Mouse (Mus musculus): Measurements from ENCODE around the gene Gm20388. TPM values are rescaled to one million over a fixed set of nuclear protein-coding genes. Genes with fewer than 3 reads are reported as not detected.

Gm20388 gene
- polyA plus RNA-seq, 1 experiment from 2014 or later, result not detected

DNA sequence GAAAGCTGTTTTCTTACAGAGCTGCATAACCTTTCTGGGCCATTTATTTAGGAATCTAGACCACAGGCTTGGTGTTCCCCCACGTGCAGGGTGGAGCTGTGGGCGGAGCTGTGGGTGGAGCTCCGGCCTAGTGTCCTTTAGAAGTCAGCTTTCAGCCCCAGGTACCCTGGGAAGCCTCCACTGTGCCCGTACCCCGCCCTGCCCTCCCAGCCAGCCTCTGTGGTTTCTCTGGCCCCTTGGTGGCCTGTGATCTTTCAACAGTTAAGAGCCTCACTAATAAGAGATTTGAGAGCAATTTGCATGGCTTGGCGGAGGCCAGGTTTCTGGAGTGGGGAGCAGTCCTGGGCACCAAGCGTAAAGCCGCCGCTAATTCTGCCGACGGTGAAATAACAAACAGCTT lies 979.4 kb downstream of the Gm20388 start:
- no peak overlapping the region for H3K27ac ChIP-seq (ENCODE audit: low read depth, low read length)
- DNase-seq (ENCODE audit: low spot score, missing footprints), result peak; percentile 87
- WGBS, result 2% methylated on average over 11 of the region's 11 CpGs

DNA sequence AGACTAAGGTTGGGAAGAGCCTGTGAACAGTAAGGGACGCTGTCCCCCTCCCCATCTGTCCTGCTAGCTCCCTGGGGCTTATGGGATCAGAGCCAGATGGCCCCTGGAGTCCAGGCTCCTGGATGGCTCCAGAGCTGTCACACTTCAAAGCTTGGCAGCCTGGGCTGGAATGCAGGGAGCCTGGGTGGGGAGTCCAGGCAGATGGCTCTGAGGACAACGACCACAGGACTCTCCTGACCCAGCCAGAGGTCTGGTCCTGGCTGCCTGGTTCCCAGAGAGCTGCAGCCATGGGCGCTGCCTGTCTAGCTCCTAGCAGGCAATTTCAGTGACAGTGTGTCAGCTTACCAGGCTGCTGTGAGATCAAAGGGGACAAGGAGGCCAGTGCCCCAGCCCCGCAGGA lies 984.4 kb downstream of the Gm20388 start:
- Histone ChIP-seq H3K4me3 (ENCODE audit: low read depth, low read length) (no peak overlapping the region), H3K9me3 (ENCODE audit: control insufficient read depth, low read length) (no peaks in the 10 kb centered on the region), H3K27ac (ENCODE audit: low read depth, low read length) (no peak overlapping the region), H3K27me3 (ENCODE audit: control insufficient read depth, insufficient read depth, low read length) (peaks cover 48% of the 10 kb centered on the region), H3K4me1 (ENCODE audit: control insufficient read depth, insufficient read depth, low read length) (peaks cover 20% of the 10 kb centered on the region), H3K9ac (ENCODE audit: low read length) (no peak overlapping the region), H3K4me2 (no peak overlapping the region), H3K36me3 (ENCODE audit: control insufficient read depth, insufficient read depth, low read length) (no peaks in the 10 kb centered on the region)
- 4% methylated on average over 4 of the region's 4 CpGs for WGBS
- ATAC-seq (ENCODE audit: low FRiP score) (no peak), DNase-seq (ENCODE audit: low spot score, missing footprints) (no peak)

More for the DNA sequence above, 979.4 kb downstream of the Gm20388 start:
- Histone ChIP-seq H3K27me3 (ENCODE audit: control insufficient read depth, insufficient read depth, low read length) (peaks cover 89% of the 10 kb centered on the region), H3K9ac (ENCODE audit: low read length) (no peak overlapping the region), H3K4me1 (ENCODE audit: control insufficient read depth, insufficient read depth, low read length) (peaks cover 10% of the 10 kb centered on the region), H3K4me2 (peak overlapping the region; percentile 20; the same call in 1 of the 2 replicates), H3K4me3 (ENCODE audit: low read depth, low read length) (no peak overlapping the region), H3K9me3 (ENCODE audit: control insufficient read depth, low read length) (no peaks in the 10 kb centered on the region), H3K36me3 (ENCODE audit: control insufficient read depth, insufficient read depth, low read length) (no peaks in the 10 kb centered on the region; the same call in 1 of the 2 replicates)
- ATAC-seq (ENCODE audit: low FRiP score), result no peak

DNA sequence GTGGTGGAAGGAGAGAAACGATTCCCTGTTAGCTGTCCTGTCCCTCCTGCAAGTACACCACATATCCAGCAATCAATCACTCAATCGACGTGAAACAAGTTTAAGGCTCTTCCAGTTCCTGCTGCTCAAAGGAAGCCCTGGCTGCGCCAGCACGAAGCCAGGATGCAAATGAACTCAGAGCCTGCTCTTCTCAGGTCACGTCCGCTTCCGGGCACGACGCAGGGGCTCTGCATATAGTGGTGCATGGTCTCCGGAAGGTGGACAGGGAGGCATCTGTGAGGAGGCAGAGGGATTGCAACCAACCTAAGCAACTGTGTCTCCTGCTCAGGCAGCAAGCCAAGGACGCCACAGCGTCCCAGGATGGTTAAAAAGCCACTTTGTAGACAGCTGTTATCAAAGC lies 985.0 kb downstream of the Gm20388 start:
- peaks cover 17% of the 10 kb centered on the region for H3K4me1 ChIP-seq (ENCODE audit: control insufficient read depth, insufficient read depth, low read length)
- no peaks in the 10 kb centered on the region for H3K36me3 ChIP-seq (ENCODE audit: control insufficient read depth, insufficient read depth, low read length)
- H3K27ac ChIP-seq (ENCODE audit: low read depth, low read length), result no peak overlapping the region
- ATAC-seq (ENCODE audit: low FRiP score) (0 out of 2 replicates have a peak, but pooled peaks have one; percentile 61), DNase-seq (ENCODE audit: low spot score, missing footprints) (peak; percentile 91)
- H3K4me3 ChIP-seq (ENCODE audit: low read depth, low read length), result peak overlapping the region; percentile 19
- peak overlapping the region; percentile 0; the same call in 1 of the 2 replicates for H3K9ac ChIP-seq (ENCODE audit: low read length)
- H3K27me3 ChIP-seq (ENCODE audit: control insufficient read depth, insufficient read depth, low read length), result peaks cover 44% of the 10 kb centered on the region
- 2% methylated on average over 13 of the region's 13 CpGs for WGBS
- peak overlapping the region; percentile 46 for H3K4me2 ChIP-seq
- no peaks in the 10 kb centered on the region for H3K9me3 ChIP-seq (ENCODE audit: control insufficient read depth, low read length)

DNA sequence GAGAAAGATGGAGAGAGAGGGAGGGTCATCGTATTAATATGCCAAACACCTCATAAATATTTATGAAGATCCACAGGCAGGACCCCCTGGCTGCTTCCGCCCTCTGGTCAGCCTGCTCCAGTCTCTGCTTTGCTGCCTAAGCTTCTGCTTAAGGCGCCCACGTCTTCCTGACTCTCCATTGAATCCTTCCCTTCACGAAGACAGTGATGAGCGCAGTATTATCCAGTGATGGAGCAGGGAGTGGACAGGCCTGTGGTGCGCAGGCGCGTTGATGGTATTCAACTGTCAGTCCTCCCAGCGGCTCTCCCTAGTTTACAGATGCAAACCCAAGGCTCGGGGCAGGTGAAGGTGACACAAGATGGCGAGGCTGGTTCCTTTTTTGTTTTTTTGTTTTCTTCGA lies 985.6 kb downstream of the Gm20388 start:
- Histone ChIP-seq H3K27me3 (ENCODE audit: control insufficient read depth, insufficient read depth, low read length) (peaks cover 41% of the 10 kb centered on the region), H3K9ac (ENCODE audit: low read length) (no peak overlapping the region), H3K4me3 (ENCODE audit: low read depth, low read length) (peak overlapping the region; percentile 19), H3K27ac (ENCODE audit: low read depth, low read length) (no peak overlapping the region), H3K9me3 (ENCODE audit: control insufficient read depth, low read length) (no peaks in the 10 kb centered on the region), H3K4me2 (peak overlapping the region; percentile 46), H3K36me3 (ENCODE audit: control insufficient read depth, insufficient read depth, low read length) (no peaks in the 10 kb centered on the region), H3K4me1 (ENCODE audit: control insufficient read depth, insufficient read depth, low read length) (peaks cover 17% of the 10 kb centered on the region)
- ATAC-seq (ENCODE audit: low FRiP score), result peak; percentile 48; the same call in 1 of the 2 replicates
- WGBS, result 27% methylated on average over 13 of the region's 13 CpGs
- no peak for DNase-seq (ENCODE audit: low spot score, missing footprints)

DNA sequence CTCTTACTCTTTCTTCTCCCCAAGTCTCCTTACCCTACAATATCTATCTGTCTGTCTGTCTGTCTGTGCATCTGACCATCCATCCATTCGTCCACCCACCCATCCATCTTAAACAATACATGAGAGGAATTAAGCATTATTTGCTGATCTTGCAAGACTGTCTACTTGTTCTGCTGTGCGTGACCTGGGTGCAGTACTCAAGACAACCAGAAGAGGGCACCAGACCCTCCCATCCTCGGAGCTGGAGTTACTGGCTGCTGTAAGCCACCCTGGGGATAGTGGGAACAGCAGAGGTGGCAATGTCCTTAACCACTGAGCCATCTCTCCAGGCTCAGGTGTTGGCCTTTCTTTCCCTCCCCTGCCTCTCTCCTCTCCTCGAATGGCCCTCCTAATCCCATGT lies 987.4 kb downstream of the Gm20388 start:
- ATAC-seq (ENCODE audit: low FRiP score) (no peak), DNase-seq (ENCODE audit: low spot score, missing footprints) (no peak)
- no peak overlapping the region for H3K4me2 ChIP-seq
- peaks cover 26% of the 10 kb centered on the region for H3K27me3 ChIP-seq (ENCODE audit: control insufficient read depth, insufficient read depth, low read length)
- no peak overlapping the region for H3K9ac ChIP-seq (ENCODE audit: low read length)
- H3K36me3 ChIP-seq (ENCODE audit: control insufficient read depth, insufficient read depth, low read length), result no peaks in the 10 kb centered on the region
- H3K27ac ChIP-seq (ENCODE audit: low read depth, low read length), result no peak overlapping the region
- H3K4me3 ChIP-seq (ENCODE audit: low read depth, low read length), result no peak overlapping the region
- 54% methylated on average over 4 of the region's 4 CpGs for WGBS
- H3K4me1 ChIP-seq (ENCODE audit: control insufficient read depth, insufficient read depth, low read length), result peaks cover 17% of the 10 kb centered on the region
- H3K9me3 ChIP-seq (ENCODE audit: control insufficient read depth, low read length), result no peaks in the 10 kb centered on the region

DNA sequence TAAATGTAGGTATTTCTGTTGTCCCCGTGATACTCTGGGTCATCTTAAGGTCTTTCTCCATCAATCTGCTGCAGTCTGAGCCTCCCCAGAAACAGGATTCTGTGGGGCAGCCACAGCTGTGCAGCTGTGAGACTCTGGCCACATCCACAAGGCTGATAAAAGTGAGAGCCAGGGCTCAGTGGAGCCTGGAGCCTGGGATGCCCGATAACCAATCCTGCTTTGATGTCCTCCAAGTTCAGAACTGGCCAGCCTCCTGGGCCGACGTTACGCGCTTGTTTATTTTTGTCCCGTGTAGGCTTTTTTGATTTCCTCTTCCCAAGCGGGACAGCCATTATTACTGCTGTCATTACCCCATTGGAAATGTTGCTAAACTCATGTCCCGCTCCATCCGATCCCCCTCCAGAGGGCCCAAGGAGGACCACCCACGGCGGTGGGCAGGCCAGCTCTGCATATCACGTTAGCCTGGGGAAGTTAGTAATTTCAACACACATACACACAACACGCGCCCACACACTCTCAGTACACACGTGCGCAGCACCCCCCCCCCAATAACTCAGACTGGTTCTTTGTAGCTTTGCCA lies 988.3 kb downstream of the Gm20388 start:
- ATAC-seq (ENCODE audit: low FRiP score) (no peak), DNase-seq (ENCODE audit: low spot score, missing footprints) (no peak)
- H3K27ac ChIP-seq (ENCODE audit: low read depth, low read length), result no peak overlapping the region
- no peak overlapping the region for H3K9ac ChIP-seq (ENCODE audit: low read length)
- peaks cover 17% of the 10 kb centered on the region for H3K27me3 ChIP-seq (ENCODE audit: control insufficient read depth, insufficient read depth, low read length)
- H3K4me2 ChIP-seq, result no peak overlapping the region
- no peak overlapping the region for H3K4me3 ChIP-seq (ENCODE audit: low read depth, low read length)
- H3K4me1 ChIP-seq (ENCODE audit: control insufficient read depth, insufficient read depth, low read length), result peaks cover 17% of the 10 kb centered on the region
- H3K9me3 ChIP-seq (ENCODE audit: control insufficient read depth, low read length), result no peaks in the 10 kb centered on the region
- WGBS, result 77% methylated on average over 17 of the region's 17 CpGs
- no peaks in the 10 kb centered on the region for H3K36me3 ChIP-seq (ENCODE audit: control insufficient read depth, insufficient read depth, low read length)

DNA sequence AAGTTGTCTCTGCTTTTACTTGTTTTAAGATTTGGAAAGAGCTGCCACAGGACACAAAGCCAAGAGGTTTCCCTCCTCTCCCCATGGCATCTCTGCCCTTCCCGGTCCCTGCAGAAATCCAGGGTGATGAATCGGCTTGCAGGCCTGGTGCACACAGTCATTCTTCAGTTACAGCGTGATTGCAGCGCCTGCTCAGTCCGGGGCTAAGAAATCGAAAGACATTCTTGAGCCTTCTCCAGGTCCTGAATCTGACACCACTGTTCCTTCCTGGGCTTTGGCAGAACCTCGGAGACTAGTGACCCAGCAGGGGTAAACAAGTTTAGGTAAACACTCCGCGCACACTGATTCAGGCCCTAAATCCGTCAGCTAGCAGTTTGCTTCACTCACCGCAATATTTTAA lies 991.7 kb downstream of the Gm20388 start:
- H3K4me2 ChIP-seq, result no peak overlapping the region
- H3K27me3 ChIP-seq (ENCODE audit: control insufficient read depth, insufficient read depth, low read length), result no peaks in the 10 kb centered on the region
- 35% methylated on average over 11 of the region's 11 CpGs for WGBS
- no peaks in the 10 kb centered on the region for H3K4me1 ChIP-seq (ENCODE audit: control insufficient read depth, insufficient read depth, low read length)
- H3K36me3 ChIP-seq (ENCODE audit: control insufficient read depth, insufficient read depth, low read length), result no peaks in the 10 kb centered on the region
- no peaks in the 10 kb centered on the region for H3K9me3 ChIP-seq (ENCODE audit: control insufficient read depth, low read length)
- ATAC-seq (ENCODE audit: low FRiP score) (no peak), DNase-seq (ENCODE audit: low spot score, missing footprints) (no peak)
- no peak overlapping the region for H3K9ac ChIP-seq (ENCODE audit: low read length)
- no peak overlapping the region for H3K4me3 ChIP-seq (ENCODE audit: low read depth, low read length)
- H3K27ac ChIP-seq (ENCODE audit: low read depth, low read length), result no peak overlapping the region

DNA sequence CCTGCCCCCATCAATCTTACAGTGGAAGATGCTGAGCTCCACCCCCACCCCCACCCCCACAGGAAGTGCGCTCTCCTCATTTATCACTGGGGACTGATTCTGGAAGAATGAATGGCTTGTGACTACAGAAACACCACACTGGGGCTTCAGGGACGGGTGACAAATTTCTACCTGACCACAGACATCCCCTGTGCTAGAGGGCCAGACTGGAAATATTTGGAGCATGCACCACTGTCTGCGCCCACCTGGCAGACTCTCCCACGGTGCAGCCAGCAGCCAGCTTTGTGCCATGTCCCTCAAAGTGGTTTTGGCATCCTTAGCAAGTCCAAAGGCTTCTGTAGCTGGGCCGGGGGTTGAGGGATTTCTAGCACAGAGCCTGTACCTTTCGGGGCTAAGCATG lies 997.0 kb downstream of the Gm20388 start:
- H3K4me1 ChIP-seq (ENCODE audit: control insufficient read depth, insufficient read depth, low read length), result no peaks in the 10 kb centered on the region
- no peaks in the 10 kb centered on the region for H3K36me3 ChIP-seq (ENCODE audit: control insufficient read depth, insufficient read depth, low read length)
- no peaks in the 10 kb centered on the region for H3K9me3 ChIP-seq (ENCODE audit: control insufficient read depth, low read length)
- H3K4me3 ChIP-seq (ENCODE audit: low read depth, low read length), result no peak overlapping the region
- no peak for DNase-seq (ENCODE audit: low spot score, missing footprints)
- H3K4me2 ChIP-seq, result no peak overlapping the region
- no peaks in the 10 kb centered on the region for H3K27me3 ChIP-seq (ENCODE audit: control insufficient read depth, insufficient read depth, low read length)
- no peak for ATAC-seq (ENCODE audit: low FRiP score)
- no peak overlapping the region for H3K9ac ChIP-seq (ENCODE audit: low read length)
- 70% methylated on average over 6 of the region's 6 CpGs for WGBS
- H3K27ac ChIP-seq (ENCODE audit: low read depth, low read length), result no peak overlapping the region

DNA sequence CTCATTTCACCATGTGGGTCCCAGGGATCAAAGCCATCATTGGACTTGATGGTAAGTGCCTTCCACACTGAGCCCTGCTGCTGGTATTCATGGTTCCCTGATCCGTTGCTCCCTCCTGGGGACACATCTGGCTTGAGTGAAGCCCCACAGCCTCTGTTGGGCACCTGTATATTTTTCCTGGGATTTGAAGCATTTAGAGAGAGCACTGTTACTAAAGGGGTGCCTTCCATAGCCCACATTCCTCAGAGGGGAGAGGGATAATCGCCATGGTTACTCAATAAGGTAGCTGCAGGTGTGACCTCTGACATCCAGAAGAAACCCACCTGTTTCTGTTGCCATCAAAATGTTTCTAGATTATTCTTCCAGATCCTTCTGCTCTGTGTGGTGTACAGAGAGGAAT lies 1000.3 kb downstream of the Gm20388 start:
- no peak overlapping the region for H3K4me2 ChIP-seq
- H3K36me3 ChIP-seq (ENCODE audit: control insufficient read depth, insufficient read depth, low read length), result no peaks in the 10 kb centered on the region
- no peaks in the 10 kb centered on the region for H3K9me3 ChIP-seq (ENCODE audit: control insufficient read depth, low read length)
- H3K27ac ChIP-seq (ENCODE audit: low read depth, low read length), result no peak overlapping the region
- no peak overlapping the region for H3K9ac ChIP-seq (ENCODE audit: low read length)
- no peak overlapping the region for H3K4me3 ChIP-seq (ENCODE audit: low read depth, low read length)
- no peaks in the 10 kb centered on the region for H3K27me3 ChIP-seq (ENCODE audit: control insufficient read depth, insufficient read depth, low read length)
- no peaks in the 10 kb centered on the region for H3K4me1 ChIP-seq (ENCODE audit: control insufficient read depth, insufficient read depth, low read length)
- DNase-seq (ENCODE audit: low spot score, missing footprints) (no peak), ATAC-seq (ENCODE audit: low FRiP score) (no peak)
- 77% methylated on average over 2 of the region's 2 CpGs for WGBS

All from midbrain, embryonic 11.5 days (tissue).